Mouse (Mus musculus): ENCODE results near the gene Tlx3. TPM values are rescaled to one million over a fixed set of nuclear protein-coding genes. Genes with fewer than 3 reads are reported as not detected.

Gene Tlx3
- 1.1 and 3.2 TPM in 2 replicates for polyA plus RNA-seq (2015; fragmentation: Nextera tagmentation; extraction: Ambion mirVana)

- whole genome bisulfite sequencing: under 1% methylated on average over 74 of the region's 81 CpGs
- peaks cover 76% of the 10 kb centered on the region for H3K27me3 ChIP-seq (replicated peaks)
These were observed at the start of gene Tlx3 for GRCm38 (mm10) chr11:33203383-33204328. Gene Tlx3 (minus strand): TSS chr11:33203589.

GRCm38 (mm10) chr11:33240295-33240694 lies 36.9 kb upstream of the Tlx3 start:
- Histone ChIP-seq H3K4me1 (no peaks in the 10 kb centered on the region), H3K27ac (no peak overlapping the region), H3K9me3 (no peaks in the 10 kb centered on the region), H3K9ac (no peak overlapping the region), H3K27me3 (replicated peaks) (no peaks in the 10 kb centered on the region), H3K4me3 (no peak overlapping the region), H3K4me2 (no peak overlapping the region), H3K36me3 (replicated peaks) (no peaks in the 10 kb centered on the region)
- no peak for ATAC-seq (replicated peaks)
- WGBS: 67% methylated on average over 3 of the region's 3 CpGs

More at GRCm38 (mm10) chr11:33203383-33204328, at the start of gene Tlx3:
- no peak within 1 kb of the TSS for H3K9ac ChIP-seq
- peaks cover 30% of the 10 kb centered on the region for H3K4me1 ChIP-seq
- peak within 1 kb of the TSS; percentile 14 for H3K4me3 ChIP-seq
- no peaks in the 10 kb centered on the region for H3K9me3 ChIP-seq
- H3K36me3 ChIP-seq (replicated peaks): no peaks in the 10 kb centered on the region
- ATAC-seq (replicated peaks): peak; percentile 24; the same call in 1 of the 2 replicates
- H3K27ac ChIP-seq: no peak within 1 kb of the TSS
- H3K4me2 ChIP-seq: peak within 1 kb of the TSS; percentile 31

GRCm38 (mm10) chr11:33234134-33234533 lies 30.7 kb upstream of the Tlx3 start:
- ATAC-seq (replicated peaks): no peak
- Histone ChIP-seq H3K36me3 (replicated peaks) (no peaks in the 10 kb centered on the region), H3K4me2 (no peak overlapping the region), H3K27ac (no peak overlapping the region), H3K9me3 (no peaks in the 10 kb centered on the region), H3K4me1 (peaks cover 8% of the 10 kb centered on the region), H3K9ac (no peak overlapping the region), H3K27me3 (replicated peaks) (no peaks in the 10 kb centered on the region), H3K4me3 (no peak overlapping the region)
- whole genome bisulfite sequencing: 37% methylated on average over 3 of the region's 3 CpGs

GRCm38 (mm10) chr11:33232056-33232455 lies 28.7 kb upstream of the Tlx3 start:
- Histone ChIP-seq H3K9ac (no peak overlapping the region), H3K4me3 (no peak overlapping the region), H3K27me3 (replicated peaks) (no peaks in the 10 kb centered on the region), H3K4me1 (peaks cover 8% of the 10 kb centered on the region), H3K9me3 (no peaks in the 10 kb centered on the region), H3K36me3 (replicated peaks) (no peaks in the 10 kb centered on the region), H3K4me2 (no peak overlapping the region), H3K27ac (no peak overlapping the region)
- whole genome bisulfite sequencing: 67% methylated on average over 5 of the region's 5 CpGs
- ATAC-seq (replicated peaks): no peak

GRCm38 (mm10) chr11:33228186-33228585 lies 24.8 kb upstream of the Tlx3 start:
- Histone ChIP-seq H3K27ac (no peak overlapping the region), H3K9me3 (no peaks in the 10 kb centered on the region), H3K4me3 (no peak overlapping the region), H3K4me1 (no peaks in the 10 kb centered on the region), H3K9ac (no peak overlapping the region), H3K4me2 (no peak overlapping the region), H3K36me3 (replicated peaks) (no peaks in the 10 kb centered on the region), H3K27me3 (replicated peaks) (no peaks in the 10 kb centered on the region)
- 92% methylated on average over 2 of the region's 2 CpGs for WGBS
- ATAC-seq (replicated peaks): no peak

- Histone ChIP-seq H3K36me3 (replicated peaks) (no peaks in the 10 kb centered on the region), H3K4me2 (no peak overlapping the region), H3K27me3 (replicated peaks) (no peaks in the 10 kb centered on the region), H3K9ac (no peak overlapping the region), H3K4me1 (no peaks in the 10 kb centered on the region), H3K27ac (no peak overlapping the region), H3K4me3 (no peak overlapping the region), H3K9me3 (no peaks in the 10 kb centered on the region)
- WGBS: 83% methylated on average over 8 of the region's 8 CpGs
- ATAC-seq (replicated peaks): no peak
These were observed 23.1 kb upstream of the Tlx3 start for GRCm38 (mm10) chr11:33226516-33226915.

- no peak overlapping the region for H3K9ac ChIP-seq
- H3K27ac ChIP-seq: no peak overlapping the region
- no peak overlapping the region for H3K4me2 ChIP-seq
- 77% methylated on average over 11 of the region's 11 CpGs for WGBS
- H3K36me3 ChIP-seq (replicated peaks): no peaks in the 10 kb centered on the region
- H3K9me3 ChIP-seq: no peaks in the 10 kb centered on the region
- ATAC-seq (replicated peaks): no peak
- no peak overlapping the region for H3K4me3 ChIP-seq
- H3K4me1 ChIP-seq: 0 out of 2 replicates have a peak, but pooled peaks cover 3% of the 10 kb centered on the region
- no peaks in the 10 kb centered on the region for H3K27me3 ChIP-seq (replicated peaks)
These were observed 18.4 kb upstream of the Tlx3 start for GRCm38 (mm10) chr11:33221566-33222365.

GRCm38 (mm10) chr11:33220763-33221162 lies 17.4 kb upstream of the Tlx3 start:
- H3K9ac ChIP-seq: no peak overlapping the region
- no peak overlapping the region for H3K4me2 ChIP-seq
- no peaks in the 10 kb centered on the region for H3K36me3 ChIP-seq (replicated peaks)
- H3K27ac ChIP-seq: no peak overlapping the region
- H3K4me1 ChIP-seq: 0 out of 2 replicates have a peak, but pooled peaks cover 3% of the 10 kb centered on the region
- no peak for ATAC-seq (replicated peaks)
- no peaks in the 10 kb centered on the region for H3K27me3 ChIP-seq (replicated peaks)
- no peaks in the 10 kb centered on the region for H3K9me3 ChIP-seq
- no peak overlapping the region for H3K4me3 ChIP-seq
- WGBS: 60% methylated on average over 7 of the region's 7 CpGs

- 69% methylated on average over 8 of the region's 8 CpGs for WGBS
- ATAC-seq (replicated peaks): 0 out of 2 replicates have a peak, but pooled peaks have one; percentile 34
- no peak overlapping the region for H3K9ac ChIP-seq
- H3K27me3 ChIP-seq (replicated peaks): no peaks in the 10 kb centered on the region
- H3K9me3 ChIP-seq: no peaks in the 10 kb centered on the region
- no peaks in the 10 kb centered on the region for H3K36me3 ChIP-seq (replicated peaks)
- 0 out of 2 replicates have a peak, but pooled peaks cover 3% of the 10 kb centered on the region for H3K4me1 ChIP-seq
- no peak overlapping the region for H3K27ac ChIP-seq
- no peak overlapping the region for H3K4me3 ChIP-seq
- H3K4me2 ChIP-seq: no peak overlapping the region
These were observed 14.1 kb upstream of the Tlx3 start for GRCm38 (mm10) chr11:33217384-33218079.

- 80% methylated on average over 2 of the region's 2 CpGs for WGBS
- Histone ChIP-seq H3K4me3 (no peak overlapping the region), H3K27me3 (replicated peaks) (peaks cover 47% of the 10 kb centered on the region), H3K4me2 (no peak overlapping the region), H3K9ac (no peak overlapping the region), H3K4me1 (peaks cover 15% of the 10 kb centered on the region; the same call in 1 of the 2 replicates), H3K9me3 (no peaks in the 10 kb centered on the region), H3K36me3 (replicated peaks) (no peaks in the 10 kb centered on the region), H3K27ac (no peak overlapping the region)
- no peak for ATAC-seq (replicated peaks)
These were observed 4.0 kb upstream of the Tlx3 start for GRCm38 (mm10) chr11:33207411-33207810.

GRCm38 (mm10) chr11:33204966-33205365 lies 1.6 kb upstream of the Tlx3 start:
- ATAC-seq (replicated peaks): no peak
- H3K27me3 ChIP-seq (replicated peaks): peaks cover 67% of the 10 kb centered on the region
- no peaks in the 10 kb centered on the region for H3K36me3 ChIP-seq (replicated peaks)
- peaks cover 30% of the 10 kb centered on the region for H3K4me1 ChIP-seq
- no peaks in the 10 kb centered on the region for H3K9me3 ChIP-seq
- WGBS: 17% methylated on average over 3 of the region's 3 CpGs
- no peak overlapping the region for H3K4me3 ChIP-seq
- H3K9ac ChIP-seq: no peak overlapping the region
- no peak overlapping the region for H3K4me2 ChIP-seq
- no peak overlapping the region for H3K27ac ChIP-seq

GRCm38 (mm10) chr11:33204329-33204705 lies 928 bp upstream of the Tlx3 start:
- no peak for ATAC-seq (replicated peaks)
- 1% methylated on average over 18 of the region's 18 CpGs for WGBS

More at GRCm38 (mm10) chr11:33204329-33204705, 928 bp upstream of the Tlx3 start:
- no peaks in the 10 kb centered on the region for H3K9me3 ChIP-seq
- H3K9ac ChIP-seq: no peak overlapping the region
- no peak overlapping the region for H3K27ac ChIP-seq
- peaks cover 71% of the 10 kb centered on the region for H3K27me3 ChIP-seq (replicated peaks)
- H3K4me1 ChIP-seq: peaks cover 30% of the 10 kb centered on the region
- H3K4me3 ChIP-seq: peak overlapping the region; percentile 14; the same call in 1 of the 2 replicates
- no peaks in the 10 kb centered on the region for H3K36me3 ChIP-seq (replicated peaks)
- no peak overlapping the region for H3K4me2 ChIP-seq
